Mouse (Mus musculus) retina, postnatal 1 day (tissue): ENCODE data around the gene Cdkn2a.

ENCODE experiments used
- DNase-seq: peaks from one replicate; pipeline ENCODE4 v3.0.0-alpha.2; 2012

Gene Cdkn2a

GRCm38 (mm10) chr4:89276669-89277219 is 17.7 kb downstream of the Cdkn2a start:
- no peak for DNase-seq

GRCm38 (mm10) chr4:89275811-89276584 is 18.5 kb downstream of the Cdkn2a start:
- no peak for DNase-seq

DNA sequence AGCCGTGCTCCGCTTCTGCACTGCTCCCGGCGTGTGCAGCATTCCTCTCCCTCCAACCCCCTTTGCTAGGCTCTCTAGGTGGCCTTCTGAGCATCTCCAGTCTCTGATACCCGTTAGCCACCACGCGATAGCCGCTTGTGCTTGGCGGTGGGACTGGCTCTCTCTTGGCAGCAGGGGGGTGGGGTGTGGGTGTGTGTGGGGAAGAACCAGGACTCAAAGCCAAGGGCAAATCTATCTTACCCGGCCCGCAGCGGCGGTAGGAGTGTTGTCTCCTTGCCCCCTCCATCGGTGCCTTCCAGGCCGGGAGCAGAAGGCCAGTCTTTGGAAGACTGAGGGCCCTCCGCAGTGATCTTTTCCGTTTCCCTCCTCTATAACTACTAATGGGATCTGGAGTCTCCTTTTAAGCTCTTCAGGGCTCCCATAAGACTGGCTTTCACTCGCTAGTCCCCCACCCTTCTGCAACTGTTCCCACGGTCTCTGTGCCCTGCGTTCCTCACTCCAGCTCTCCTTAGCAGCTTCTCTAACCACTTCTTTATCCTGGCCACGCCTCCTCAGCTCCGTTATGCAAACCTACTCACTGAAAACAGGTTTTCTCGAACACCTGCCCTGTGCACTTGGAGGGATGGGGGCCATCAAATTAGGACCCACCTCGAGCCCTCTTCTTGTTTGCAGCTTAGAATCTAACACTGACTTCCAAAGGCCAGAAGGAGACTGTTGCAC is 19.5 kb downstream of the Cdkn2a start:
- peak; percentile 46 for DNase-seq

GRCm38 (mm10) chr4:89274006-89274405 is 20.4 kb downstream of the Cdkn2a start:
- peak; percentile 54 for DNase-seq

GRCm38 (mm10) chr4:89273585-89273984 is 20.9 kb downstream of the Cdkn2a start:
- no peak for DNase-seq

DNA sequence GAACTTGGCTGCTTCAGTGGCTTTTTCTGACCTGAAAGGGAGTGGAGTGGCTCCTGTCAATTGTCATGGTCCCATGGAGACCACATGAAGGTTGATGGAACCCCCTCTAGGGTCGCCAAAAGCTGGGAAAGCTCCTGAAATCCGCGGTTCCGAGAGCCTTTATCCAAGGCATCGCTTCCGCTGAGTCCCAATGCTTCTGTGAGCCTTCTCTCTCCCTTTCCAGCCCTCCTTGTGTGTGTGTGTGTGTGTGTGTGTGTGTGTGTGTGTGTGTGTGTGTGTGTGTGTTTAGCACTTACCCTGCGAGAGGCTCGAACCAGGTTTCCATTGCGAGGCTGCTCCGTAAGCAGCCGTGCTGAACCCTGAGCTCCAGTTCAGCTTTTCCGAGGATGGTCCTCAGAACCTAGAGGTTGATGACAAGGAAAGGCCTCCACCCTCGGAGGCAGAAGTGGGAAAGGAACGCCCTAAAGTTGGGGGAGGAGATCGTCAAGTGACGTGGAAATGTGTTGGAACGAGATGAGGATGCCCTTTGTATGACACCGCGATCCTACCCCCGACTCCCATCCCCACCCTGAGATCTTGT is 21.4 kb downstream of the Cdkn2a start:
- peak; percentile 36 for DNase-seq

DNA sequence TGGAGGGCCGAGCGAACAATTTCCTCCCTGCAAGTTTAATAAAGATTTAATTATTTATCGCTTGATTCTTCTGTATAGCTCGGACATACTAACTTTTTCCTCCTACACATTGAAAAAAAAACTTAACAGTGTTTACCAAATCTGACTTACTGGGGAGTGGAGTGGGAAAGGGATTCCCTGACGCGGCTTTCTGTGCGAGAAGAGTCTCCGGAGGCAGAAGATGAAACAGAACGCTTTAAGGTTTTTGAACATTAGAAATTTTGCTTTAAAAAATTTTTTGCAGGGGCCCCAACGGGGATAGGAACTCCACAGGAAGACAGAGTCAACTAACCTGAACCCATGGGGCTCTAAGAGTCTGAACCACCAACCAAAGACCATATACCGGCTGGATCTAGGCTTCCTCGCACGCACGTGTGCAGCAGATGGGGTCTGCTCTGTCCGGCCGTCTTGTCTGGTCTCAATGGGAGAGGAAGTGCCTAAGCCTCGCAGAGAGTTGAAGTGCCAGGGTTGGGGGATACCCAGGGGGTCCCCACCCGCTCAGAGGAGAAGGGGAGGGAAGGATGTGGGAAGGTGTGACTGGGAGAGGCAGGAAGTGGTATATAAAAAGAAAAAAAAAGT is 22.2 kb downstream of the Cdkn2a start:
- DNase-seq: peak; percentile 41

- no peak for DNase-seq
Measured at GRCm38 (mm10) chr4:89257768-89258167, 36.7 kb downstream of the Cdkn2a start.

DNA sequence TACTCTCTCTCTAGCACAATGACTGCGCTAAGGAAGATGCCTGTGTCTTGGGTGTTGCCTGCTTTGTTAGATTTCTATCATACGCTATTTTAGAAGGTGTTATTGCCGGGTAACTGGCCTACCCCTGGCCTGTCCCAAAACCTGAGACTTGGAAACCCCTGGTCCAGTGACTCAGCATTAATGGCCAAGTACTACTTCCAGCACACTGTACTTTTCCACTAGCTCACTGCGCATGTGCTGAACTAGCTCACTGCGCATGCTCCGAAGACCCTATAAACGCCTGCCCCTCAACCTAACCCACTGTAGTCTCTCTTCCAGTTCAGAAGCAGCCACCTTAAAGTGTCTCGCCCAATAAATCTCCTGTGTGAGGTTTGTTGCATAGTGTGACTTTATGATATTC is 60.0 kb downstream of the Cdkn2a start:
- DNase-seq: no peak
